Mouse (Mus musculus): ENCODE data around the gene Elovl5. TPM values are rescaled to one million over a fixed set of nuclear protein-coding genes. Genes with fewer than 3 reads are reported as not detected.

Elovl5 gene
- polyA plus RNA-seq, 1 experiment = 45.1 TPM

DNA sequence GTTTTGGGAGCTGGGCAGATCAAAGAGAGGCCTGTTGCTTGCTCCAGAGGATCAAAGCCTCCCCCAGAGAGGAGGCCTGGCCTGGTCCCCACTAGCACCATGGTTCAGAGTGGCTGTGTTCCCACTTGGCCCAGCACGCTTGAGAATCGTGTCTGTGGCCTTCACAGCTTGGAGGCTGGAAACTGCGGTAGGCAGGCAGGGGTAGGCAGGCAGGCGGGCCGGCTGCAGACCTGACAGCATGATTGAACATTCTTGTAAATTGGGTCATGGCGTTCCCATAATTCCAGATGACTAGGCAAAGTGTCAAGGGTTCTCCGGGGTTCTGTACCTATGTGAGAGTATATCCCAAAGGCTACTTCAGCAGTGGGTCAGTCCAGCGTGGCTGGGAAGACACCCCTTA lies 35.9 kb downstream of the Elovl5 start:
- Histone ChIP-seq H3K4me3 (no peak overlapping the region), H3K4me2 (ENCODE audit: low read depth) (no peak overlapping the region), H3K79me2 (ENCODE audit: control insufficient read depth, insufficient read depth) (peaks cover 72% of the 10 kb centered on the region), H3K36me3 (ENCODE audit: control insufficient read depth, insufficient read depth) (peaks cover 6% of the 10 kb centered on the region), H3K27me3 (ENCODE audit: control insufficient read depth, insufficient read depth, insufficient read length) (no peaks in the 10 kb centered on the region), H3ac (ENCODE audit: control insufficient read depth, insufficient read length) (no peak overlapping the region)
- TF ChIP-seq MYOG (IDR thresholded peaks at IDR 0.05; ENCODE audit: control insufficient read depth in 1 of 3, insufficient read depth in 1 of 3, insufficient read length in 2 of 3, low read depth in 2 of 3) = no peak
- TF ChIP-seq SRF (IDR thresholded peaks at IDR 0.05; ENCODE audit: control insufficient read depth, insufficient read length, low read depth) = no peak
- no peak for TF ChIP-seq TCF3 (IDR thresholded peaks at IDR 0.05; ENCODE audit: insufficient read length, low read depth)
- no peak for TF ChIP-seq MYOD1 (IDR thresholded peaks at IDR 0.05; ENCODE audit: control insufficient read depth in 1 of 3, insufficient read length in 2 of 3, low read depth in 2 of 3)
- TF ChIP-seq TCF12 (IDR thresholded peaks at IDR 0.05; ENCODE audit: insufficient read depth, poor library complexity, severe bottlenecking) = no peak
- TF ChIP-seq CEBPB (IDR thresholded peaks at IDR 0.05; ENCODE audit: insufficient read depth, poor library complexity, severe bottlenecking) = no peak
- TF ChIP-seq POLR2A (IDR thresholded peaks at IDR 0.05; ENCODE audit: insufficient read length, low read depth) = no peak
- no peak for TF ChIP-seq REST (IDR thresholded peaks at IDR 0.05; ENCODE audit: insufficient read depth, insufficient read length)
- no peak for TF ChIP-seq USF1 (IDR thresholded peaks at IDR 0.05; ENCODE audit: low read depth)
- no peak for TF ChIP-seq E2F4 (IDR thresholded peaks at IDR 0.05; ENCODE audit: insufficient read depth)
- no peak for TF ChIP-seq POLR2AphosphoS2 (IDR thresholded peaks at IDR 0.05; ENCODE audit: insufficient read length, low read depth)
- TF ChIP-seq MAX (IDR thresholded peaks at IDR 0.05; ENCODE audit: low read depth) = no peak

DNA sequence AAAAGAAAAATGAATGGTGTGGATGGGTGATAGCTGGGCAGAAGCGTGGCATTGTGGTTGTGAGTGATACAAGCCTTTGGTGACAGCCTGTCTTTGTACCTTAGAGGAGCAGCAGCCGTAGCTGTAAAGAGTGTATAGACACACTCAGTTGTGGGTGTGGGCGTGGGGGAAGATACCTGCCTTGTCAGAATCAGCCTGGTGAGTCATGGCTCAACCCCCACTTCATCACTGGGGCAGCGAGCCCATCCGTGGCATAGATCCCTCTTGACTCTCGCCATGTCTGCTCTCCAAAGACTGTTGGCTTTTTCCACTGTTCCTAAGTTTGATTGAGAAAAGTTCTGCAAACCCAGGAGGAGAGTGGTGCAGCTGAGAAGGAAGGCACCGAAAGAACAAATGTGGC lies 37.3 kb downstream of the Elovl5 start:
- Histone ChIP-seq H3K4me3 (no peak overlapping the region), H3ac (ENCODE audit: control insufficient read depth, insufficient read length) (no peak overlapping the region), H3K4me2 (ENCODE audit: low read depth) (no peak overlapping the region), H3K27me3 (ENCODE audit: control insufficient read depth, insufficient read depth, insufficient read length) (no peaks in the 10 kb centered on the region), H3K36me3 (ENCODE audit: control insufficient read depth, insufficient read depth) (peaks cover 15% of the 10 kb centered on the region), H3K79me2 (ENCODE audit: control insufficient read depth, insufficient read depth) (peaks cover 59% of the 10 kb centered on the region)
- TF ChIP-seq TCF12 (IDR thresholded peaks at IDR 0.05; ENCODE audit: insufficient read depth, poor library complexity, severe bottlenecking) (no peak), MAX (IDR thresholded peaks at IDR 0.05; ENCODE audit: low read depth) (no peak), CEBPB (IDR thresholded peaks at IDR 0.05; ENCODE audit: insufficient read depth, poor library complexity, severe bottlenecking) (no peak)

DNA sequence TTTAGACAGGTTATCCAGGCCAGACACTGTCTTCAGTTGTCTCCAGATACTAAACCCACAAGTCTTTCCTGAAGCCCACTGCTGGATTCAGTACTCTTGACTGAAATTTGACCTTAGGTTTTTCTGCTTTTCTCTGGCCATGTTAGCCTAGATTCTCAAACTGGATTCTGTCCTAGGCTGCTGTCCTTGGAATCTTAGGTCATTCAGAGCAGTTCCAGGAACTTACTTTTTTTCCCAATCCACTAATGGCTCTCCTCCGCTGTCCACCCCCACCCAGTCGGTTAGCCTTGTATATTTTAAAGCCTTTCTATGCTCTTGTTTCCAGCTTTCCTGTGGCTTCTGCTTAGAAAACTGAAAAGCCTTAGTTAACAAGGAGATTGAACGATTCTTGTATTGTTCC lies 37.8 kb downstream of the Elovl5 start:
- Histone ChIP-seq H3K4me2 (ENCODE audit: low read depth) (no peak overlapping the region), H3K27me3 (ENCODE audit: control insufficient read depth, insufficient read depth, insufficient read length) (no peaks in the 10 kb centered on the region), H3K36me3 (ENCODE audit: control insufficient read depth, insufficient read depth) (peaks cover 15% of the 10 kb centered on the region), H3ac (ENCODE audit: control insufficient read depth, insufficient read length) (no peak overlapping the region), H3K4me3 (no peak overlapping the region), H3K79me2 (ENCODE audit: control insufficient read depth, insufficient read depth) (peaks cover 55% of the 10 kb centered on the region)
- TF ChIP-seq USF1 (IDR thresholded peaks at IDR 0.05; ENCODE audit: low read depth) = no peak
- TF ChIP-seq CEBPB (IDR thresholded peaks at IDR 0.05; ENCODE audit: insufficient read depth, poor library complexity, severe bottlenecking) = no peak
- TF ChIP-seq POLR2A (IDR thresholded peaks at IDR 0.05; ENCODE audit: insufficient read length, low read depth) = no peak
- no peak for TF ChIP-seq MYOD1 (IDR thresholded peaks at IDR 0.05; ENCODE audit: control insufficient read depth in 1 of 3, insufficient read length in 2 of 3, low read depth in 2 of 3)
- no peak for TF ChIP-seq MYOG (IDR thresholded peaks at IDR 0.05; ENCODE audit: control insufficient read depth in 1 of 3, insufficient read depth in 1 of 3, insufficient read length in 2 of 3, low read depth in 2 of 3)
- TF ChIP-seq REST (IDR thresholded peaks at IDR 0.05; ENCODE audit: insufficient read depth, insufficient read length) = no peak
- TF ChIP-seq E2F4 (IDR thresholded peaks at IDR 0.05; ENCODE audit: insufficient read depth) = no peak
- TF ChIP-seq SRF (IDR thresholded peaks at IDR 0.05; ENCODE audit: control insufficient read depth, insufficient read length, low read depth) = no peak
- TF ChIP-seq TCF3 (IDR thresholded peaks at IDR 0.05; ENCODE audit: insufficient read length, low read depth) = no peak
- TF ChIP-seq MAX (IDR thresholded peaks at IDR 0.05; ENCODE audit: low read depth) = no peak
- TF ChIP-seq POLR2AphosphoS2 (IDR thresholded peaks at IDR 0.05; ENCODE audit: insufficient read length, low read depth) = no peak
- TF ChIP-seq TCF12 (IDR thresholded peaks at IDR 0.05; ENCODE audit: insufficient read depth, poor library complexity, severe bottlenecking) = no peak

DNA sequence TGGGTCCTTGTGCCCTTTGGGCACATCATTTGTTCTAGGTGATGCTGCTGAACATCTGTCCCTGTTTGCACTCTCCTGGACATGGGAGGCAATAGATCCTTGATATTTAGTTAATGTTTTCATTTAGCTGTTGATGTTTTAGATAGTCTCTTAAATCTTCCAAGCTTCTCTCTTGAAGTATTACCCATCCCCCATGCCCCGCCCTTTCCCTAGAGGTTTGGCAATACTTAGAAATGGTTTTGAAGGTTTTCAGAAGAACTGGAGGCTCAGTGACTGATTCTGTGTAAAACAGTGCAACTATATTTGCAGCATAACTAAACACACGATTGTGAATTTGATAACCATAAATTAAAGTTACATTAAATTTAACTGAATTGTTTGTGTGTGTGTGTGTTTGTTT lies 38.3 kb downstream of the Elovl5 start:
- H3K4me3 ChIP-seq = no peak overlapping the region
- H3K4me2 ChIP-seq (ENCODE audit: low read depth) = no peak overlapping the region
- TF ChIP-seq TCF3 (IDR thresholded peaks at IDR 0.05; ENCODE audit: insufficient read length, low read depth) = no peak
- no peak for TF ChIP-seq POLR2AphosphoS2 (IDR thresholded peaks at IDR 0.05; ENCODE audit: insufficient read length, low read depth)
- TF ChIP-seq POLR2A (IDR thresholded peaks at IDR 0.05; ENCODE audit: insufficient read length, low read depth) = no peak
- TF ChIP-seq CEBPB (IDR thresholded peaks at IDR 0.05; ENCODE audit: insufficient read depth, poor library complexity, severe bottlenecking) = no peak
- no peak for TF ChIP-seq REST (IDR thresholded peaks at IDR 0.05; ENCODE audit: insufficient read depth, insufficient read length)
- TF ChIP-seq SRF (IDR thresholded peaks at IDR 0.05; ENCODE audit: control insufficient read depth, insufficient read length, low read depth) = no peak
- H3K79me2 ChIP-seq (ENCODE audit: control insufficient read depth, insufficient read depth) = peaks cover 50% of the 10 kb centered on the region
- no peaks in the 10 kb centered on the region for H3K27me3 ChIP-seq (ENCODE audit: control insufficient read depth, insufficient read depth, insufficient read length)
- peaks cover 15% of the 10 kb centered on the region for H3K36me3 ChIP-seq (ENCODE audit: control insufficient read depth, insufficient read depth)
- H3ac ChIP-seq (ENCODE audit: control insufficient read depth, insufficient read length) = no peak overlapping the region

DNA sequence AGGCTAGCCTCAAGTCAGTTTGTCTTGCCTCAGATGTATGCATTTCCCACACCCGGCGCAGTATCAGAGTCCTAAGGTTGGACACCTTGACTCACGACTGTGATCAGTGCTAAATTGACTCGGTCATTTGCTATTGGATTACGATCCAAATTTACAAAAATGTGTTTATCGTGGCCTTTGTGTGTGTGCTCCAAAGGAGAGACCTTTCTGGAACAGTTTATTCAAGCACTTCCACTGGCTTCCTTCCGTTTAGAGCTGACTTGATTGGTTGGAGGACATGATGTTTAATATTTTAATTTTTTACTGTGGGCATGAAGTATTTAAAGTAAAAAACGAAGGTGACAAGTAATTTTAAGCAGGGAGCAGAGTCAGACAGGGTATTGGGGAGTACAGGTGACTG lies 38.8 kb downstream of the Elovl5 start:
- no peaks in the 10 kb centered on the region for H3K27me3 ChIP-seq (ENCODE audit: control insufficient read depth, insufficient read depth, insufficient read length)
- peaks cover 16% of the 10 kb centered on the region for H3K36me3 ChIP-seq (ENCODE audit: control insufficient read depth, insufficient read depth)
- H3K4me2 ChIP-seq (ENCODE audit: low read depth) = no peak overlapping the region
- H3ac ChIP-seq (ENCODE audit: control insufficient read depth, insufficient read length) = no peak overlapping the region
- peaks cover 45% of the 10 kb centered on the region for H3K79me2 ChIP-seq (ENCODE audit: control insufficient read depth, insufficient read depth)
- no peak overlapping the region for H3K4me3 ChIP-seq
- no peak for TF ChIP-seq SRF (IDR thresholded peaks at IDR 0.05; ENCODE audit: control insufficient read depth, insufficient read length, low read depth)
- TF ChIP-seq TCF12 (IDR thresholded peaks at IDR 0.05; ENCODE audit: insufficient read depth, poor library complexity, severe bottlenecking) = no peak
- TF ChIP-seq CEBPB (IDR thresholded peaks at IDR 0.05; ENCODE audit: insufficient read depth, poor library complexity, severe bottlenecking) = no peak
- TF ChIP-seq E2F4 (IDR thresholded peaks at IDR 0.05; ENCODE audit: insufficient read depth) = no peak
- TF ChIP-seq MAX (IDR thresholded peaks at IDR 0.05; ENCODE audit: low read depth) = no peak
- no peak for TF ChIP-seq POLR2AphosphoS2 (IDR thresholded peaks at IDR 0.05; ENCODE audit: insufficient read length, low read depth)
- no peak for TF ChIP-seq TCF3 (IDR thresholded peaks at IDR 0.05; ENCODE audit: insufficient read length, low read depth)
- TF ChIP-seq MYOD1 (IDR thresholded peaks at IDR 0.05; ENCODE audit: control insufficient read depth in 1 of 3, insufficient read length in 2 of 3, low read depth in 2 of 3) = no peak
- TF ChIP-seq REST (IDR thresholded peaks at IDR 0.05; ENCODE audit: insufficient read depth, insufficient read length) = no peak
- no peak for TF ChIP-seq USF1 (IDR thresholded peaks at IDR 0.05; ENCODE audit: low read depth)
- TF ChIP-seq POLR2A (IDR thresholded peaks at IDR 0.05; ENCODE audit: insufficient read length, low read depth) = no peak
- no peak for TF ChIP-seq MYOG (IDR thresholded peaks at IDR 0.05; ENCODE audit: control insufficient read depth in 1 of 3, insufficient read depth in 1 of 3, insufficient read length in 2 of 3, low read depth in 2 of 3)

Data from myocyte (in vitro differentiated cells).